Comparison of ENCODE assay signal across 14 mouse cellular contexts in the genomic region with DNA sequence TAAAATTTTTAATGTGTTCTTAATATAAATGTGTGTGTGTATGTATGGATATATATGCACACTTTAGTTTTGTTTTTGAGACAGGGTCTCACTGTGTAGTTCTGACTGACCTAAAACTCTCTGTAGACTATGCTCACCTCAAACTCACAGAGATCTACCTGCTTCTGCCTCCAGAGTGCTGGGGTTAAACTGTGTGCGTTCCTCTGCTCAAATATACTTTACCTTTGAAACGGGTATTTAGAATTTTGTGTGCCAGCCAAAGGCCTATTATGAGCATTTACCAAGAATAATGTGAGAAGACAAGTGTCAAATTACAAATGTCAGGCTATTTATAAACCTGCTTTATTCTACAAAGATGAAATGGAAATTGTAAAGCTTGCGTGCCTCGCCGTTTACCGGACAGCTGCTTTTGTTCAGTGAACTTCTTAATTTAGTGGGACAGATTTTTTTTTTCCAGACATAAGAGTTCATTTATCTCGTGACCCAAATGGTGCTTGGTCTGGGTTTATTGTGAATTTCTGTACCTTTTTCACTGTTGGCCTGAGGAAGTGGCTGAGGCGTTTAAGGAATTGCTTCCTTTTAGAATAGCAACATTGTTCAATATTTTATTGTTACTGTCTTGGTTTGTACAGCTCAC. TPM values are rescaled to one million over a fixed set of nuclear protein-coding genes. Genes with fewer than 3 reads are reported as not detected.
DNase-seq lines count a peak whose midpoint lies in the region; ATAC-seq and TF ChIP-seq lines count a peak whose summit lies in the region.
"Had no signal": no experiment of that assay in that cellular context is flagged by ENCODE, and none has a peak within 500 bp of the region (broad histone marks: within the 10 kb centered on the region; RNA-seq: fewer than 3 reads in every experiment).

No protein-coding gene starts in this region.

- H3K27me3 ChIP-seq in limb, embryonic 14.5 days (ENCODE audit: control insufficient read depth, insufficient read depth, low read length): no peaks in the 10 kb centered on the region
- H3K27me3 ChIP-seq in limb, embryonic 10.5 days (ENCODE audit: low read depth, poor library complexity, severe bottlenecking): 0 out of 2 replicates have a peak, but pooled peaks cover 5% of the 10 kb centered on the region
- H3K27me3 ChIP-seq in ES-Bruce4 (ENCODE audit: control insufficient read depth, insufficient read depth, low read length, poor library complexity, severe bottlenecking): no peaks in the 10 kb centered on the region
- H3K27me3 ChIP-seq in liver, embryonic 15.5 days: no peaks in the 10 kb centered on the region
- H3K27me3 ChIP-seq: neural tube, embryonic 13.5 days had no signal

- TF ChIP-seq EP300 in ES-Bruce4 (IDR thresholded peaks at IDR 0.05; ENCODE audit: insufficient read depth, low read depth, low read length): no peak

- no peak overlapping the region for H3K27ac ChIP-seq in limb, embryonic 14.5 days (replicated peaks; ENCODE audit: low read depth, low read length)
- no peak overlapping the region for H3K27ac ChIP-seq in limb, embryonic 10.5 days
- no peak overlapping the region for H3K27ac ChIP-seq in ES-Bruce4 (ENCODE audit: insufficient read depth, low read length)
- H3K27ac ChIP-seq in liver, embryonic 15.5 days (replicated peaks): peak overlapping the region; percentile 74; the same call in 1 of the 2 replicates
- H3K27ac ChIP-seq: neural tube, embryonic 13.5 days had no signal

- no peaks in the 10 kb centered on the region for H3K9me3 ChIP-seq in limb, embryonic 14.5 days (ENCODE audit: control insufficient read depth, low read length)
- H3K9me3 ChIP-seq in limb, embryonic 10.5 days (replicated peaks): no peaks in the 10 kb centered on the region
- no peaks in the 10 kb centered on the region for H3K9me3 ChIP-seq in ES-Bruce4 (replicated peaks; ENCODE audit: control insufficient read depth, insufficient read depth, low read length, poor library complexity, severe bottlenecking)
- no peaks in the 10 kb centered on the region for H3K9me3 ChIP-seq in liver, embryonic 15.5 days (replicated peaks)
- H3K9me3 ChIP-seq: midbrain, embryonic 10.5 days; neural tube, embryonic 13.5 days had no signal

- H3K9ac ChIP-seq in limb, embryonic 14.5 days (ENCODE audit: low read depth, low read length, severe bottlenecking): no peak overlapping the region
- peak overlapping the region; percentile 14; the same call in 1 of the 2 replicates for H3K9ac ChIP-seq in ES-Bruce4 (ENCODE audit: low read depth, poor library complexity, severe bottlenecking)
- no peak overlapping the region for H3K9ac ChIP-seq in liver, embryonic 15.5 days
- H3K9ac ChIP-seq: lung, embryonic 14.5 days; neural tube, embryonic 13.5 days had no signal

- no peaks in the 10 kb centered on the region for H3K36me3 ChIP-seq in limb, embryonic 14.5 days (ENCODE audit: control insufficient read depth, insufficient read depth, low read length)
- H3K36me3 ChIP-seq in limb, embryonic 10.5 days: no peaks in the 10 kb centered on the region
- H3K36me3 ChIP-seq in ES-Bruce4 (ENCODE audit: control insufficient read depth, insufficient read depth, low read length, poor library complexity, severe bottlenecking): no peaks in the 10 kb centered on the region
- H3K36me3 ChIP-seq in liver, embryonic 15.5 days (replicated peaks): no peaks in the 10 kb centered on the region
- H3K36me3 ChIP-seq: midbrain, embryonic 10.5 days; neural tube, embryonic 13.5 days had no signal

- no peak for ATAC-seq in CD4-positive, CD25-positive, alpha-beta regulatory T cell, adult 4 months
- no peak for ATAC-seq in limb, embryonic 14.5 days (ENCODE audit: low FRiP score, low read depth)
- no peak for ATAC-seq in liver, embryonic 15.5 days (ENCODE audit: insufficient read depth)
- ATAC-seq: intestine, postnatal 0 days had no signal

- H3K4me1 ChIP-seq in limb, embryonic 14.5 days (ENCODE audit: control insufficient read depth, insufficient read depth, low read length): peaks cover 7% of the 10 kb centered on the region; the same call in 1 of the 2 replicates
- H3K4me1 ChIP-seq in limb, embryonic 10.5 days: peaks cover 24% of the 10 kb centered on the region
- no peaks in the 10 kb centered on the region for H3K4me1 ChIP-seq in ES-Bruce4 (ENCODE audit: control insufficient read depth, insufficient read depth, low read length)
- peaks cover 54% of the 10 kb centered on the region for H3K4me1 ChIP-seq in liver, embryonic 15.5 days (replicated peaks)

- 35% methylated on average over 8 of the region's 8 CpGs for WGBS in limb, embryonic 14.5 days
- WGBS in limb, embryonic 10.5 days: 77% methylated on average over 8 of the region's 8 CpGs
- 32% methylated on average over 8 of the region's 8 CpGs for WGBS in liver, embryonic 15.5 days (ENCODE audit: insufficient replicate concordance)

- no peak overlapping the region for H3K4me3 ChIP-seq in limb, embryonic 14.5 days (replicated peaks; ENCODE audit: low read length)
- no peak overlapping the region for H3K4me3 ChIP-seq in limb, embryonic 10.5 days
- H3K4me3 ChIP-seq in ES-Bruce4 (ENCODE audit: low read depth, low read length): no peak overlapping the region
- peak overlapping the region; percentile 48 for H3K4me3 ChIP-seq in liver, embryonic 15.5 days (replicated peaks)
- H3K4me3 ChIP-seq: midbrain, embryonic 10.5 days; neural tube, embryonic 13.5 days had no signal

- TF ChIP-seq POLR2A in limb, embryonic 14.5 days (IDR thresholded peaks at IDR 0.05; ENCODE audit: borderline replicate concordance, extremely low read depth, insufficient read depth, insufficient read length): no peak
- no peak for TF ChIP-seq POLR2A in ES-Bruce4 (IDR thresholded peaks at IDR 0.05; ENCODE audit: insufficient read depth, low read length)

- H3K4me2 ChIP-seq in limb, embryonic 14.5 days (replicated peaks; ENCODE audit: low read depth, low read length, severe bottlenecking): no peak overlapping the region
- H3K4me2 ChIP-seq in liver, embryonic 15.5 days: peak overlapping the region; percentile 55
- H3K4me2 ChIP-seq: neural tube, embryonic 13.5 days had no signal

- DNase-seq in CD4-positive, CD25-positive, alpha-beta regulatory T cell, adult 2 months (ENCODE audit: low read depth, low spot score): peak; percentile 37
- DNase-seq in limb, embryonic 14.5 days (ENCODE audit: low spot score): peak; percentile 20
- DNase-seq in limb, embryonic 10.5 days (ENCODE audit: low spot score): no peak
- no peak for DNase-seq in kidney, postnatal 25 days
- DNase-seq in urinary bladder, adult 2 months (ENCODE audit: low spot score): no peak
- DNase-seq: adrenal gland, adult 8-10 months; cerebellum, adult 11 months; lung, embryonic 14.5 days had no signal

- TF ChIP-seq CTCF in ES-Bruce4 (IDR thresholded peaks at IDR 0.05; ENCODE audit: low read depth, low read length): no peak

RNA-seq across cellular contexts. Expression of a gene that starts 7.1 kb away (rescaled TPM):
- polyA plus RNA-seq in CD4-positive, CD25-positive, alpha-beta regulatory T cell, adult 4 months (2017; shearing (Covaris generic)): 100 to 1,000 TPM; 157 to 238 TPM
- 5.5 TPM in 2 replicates for polyA plus RNA-seq in limb, embryonic 14.5 days (2012; rRNA removed)
- 4.3 and 5.5 TPM in 2 replicates for polyA plus RNA-seq in limb, embryonic 14.5 days (2014; fragmentation: Nextera tagmentation; extraction: Ambion mirVana)
- 1.7 and 1.8 TPM in 2 replicates for polyA plus RNA-seq in limb, embryonic 10.5 days (2016; fragmentation: Nextera tagmentation; extraction: Ambion mirVana)
- 0.91 and 1.1 TPM in 2 replicates for polyA plus RNA-seq in ES-Bruce4 (2011; ENCODE audit: insufficient read depth, insufficient read length, low read depth, missing spikeins)
- 14.5 and 15.1 TPM in 2 replicates for polyA plus RNA-seq in liver, embryonic 15.5 days (2015; fragmentation: Nextera tagmentation; extraction: Ambion mirVana)
- 5.9 and 7.9 TPM in 2 replicates for polyA plus RNA-seq in urinary bladder, adult 2 months (2012; rRNA removed)

RNA-seq across cellular contexts. Expression of a gene that starts 46.6 kb away (rescaled TPM):
- polyA plus RNA-seq in CD4-positive, CD25-positive, alpha-beta regulatory T cell, adult 4 months (2017; shearing (Covaris generic)): 10 to 100 TPM in 1 of 2 experiments, 1 to 10 TPM in 1; 9.3 to 10.4 TPM
- 10.9 and 11.6 TPM in 2 replicates for polyA plus RNA-seq in limb, embryonic 14.5 days (2012; rRNA removed)
- 30.4 and 34.0 TPM in 2 replicates for polyA plus RNA-seq in limb, embryonic 14.5 days (2014; fragmentation: Nextera tagmentation; extraction: Ambion mirVana)
- polyA plus RNA-seq in limb, embryonic 10.5 days (2016; fragmentation: Nextera tagmentation; extraction: Ambion mirVana): 66.0 and 103 TPM in 2 replicates
- polyA plus RNA-seq in ES-Bruce4 (2011; ENCODE audit: insufficient read depth, insufficient read length, low read depth, missing spikeins): 141 and 170 TPM in 2 replicates
- 0.94 and 1.3 TPM in 2 replicates for polyA plus RNA-seq in liver, embryonic 15.5 days (2015; fragmentation: Nextera tagmentation; extraction: Ambion mirVana)
- polyA plus RNA-seq in urinary bladder, adult 2 months (2012; rRNA removed): 1.3 and 2.3 TPM in 2 replicates

Comparison
In these comparisons a context has a peak if more than half of its experiments do, and no peak if none do; other contexts are left out.
1. DNase-seq: peak in CD4-positive, CD25-positive, alpha-beta regulatory T cell, adult 2 months (single experiment) and limb, embryonic 14.5 days (single experiment); none in limb, embryonic 10.5 days (single experiment), kidney, postnatal 25 days (0 of 2) and urinary bladder, adult 2 months (single experiment).